Mouse (Mus musculus) right cerebral cortex, postnatal 14 days (tissue): ENCODE measurements around the gene Synpr.
"Not testable (repeated sequence)": the region's sequence is repeated elsewhere in the genome, so short reads cannot be mapped to it uniquely, and the experiment has no call there.

Source experiments
- DNase-seq: peaks from one replicate; pipeline ENCODE4 v3.0.0; 2022

The Synpr gene

DNA sequence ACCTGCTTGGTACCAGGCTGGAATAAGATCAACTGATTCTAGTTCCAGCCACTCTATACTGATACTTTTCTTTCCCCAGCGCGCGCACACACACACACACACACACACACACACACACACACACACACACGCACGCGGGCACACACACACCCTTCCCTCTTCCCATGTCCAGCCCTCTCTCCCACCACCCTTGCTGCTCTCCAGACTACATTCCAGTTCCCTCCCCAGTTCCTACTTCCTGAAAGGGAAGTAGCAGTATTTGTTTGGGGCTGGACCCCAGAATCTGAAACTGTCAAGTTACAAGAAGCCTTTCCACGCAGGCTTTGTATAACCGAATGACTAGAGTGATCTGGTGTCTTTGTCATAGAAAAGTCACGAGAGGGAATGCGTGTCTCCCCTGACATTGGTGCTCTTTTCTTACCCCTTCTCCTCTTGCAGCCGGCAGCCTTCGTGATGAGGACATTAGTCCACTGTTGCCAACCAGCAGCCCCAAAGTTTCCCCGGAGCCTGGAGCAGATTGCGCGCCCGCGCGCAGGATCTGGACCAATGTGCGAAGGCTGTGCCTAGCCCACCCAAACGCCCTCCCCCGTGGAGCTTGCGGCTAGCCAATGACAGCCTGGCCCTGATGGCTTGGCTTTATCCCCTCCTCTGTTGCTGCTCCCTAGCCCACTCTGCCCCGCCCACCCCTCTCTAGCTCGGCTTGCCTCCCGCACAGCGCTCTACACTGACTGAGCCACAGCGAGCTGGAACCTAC, at the start of gene Synpr:
Gene Synpr, plus strand, starts transcription at position 690 of the 754 bp plus-strand sequence.
- peak; percentile 71 for DNase-seq

DNA sequence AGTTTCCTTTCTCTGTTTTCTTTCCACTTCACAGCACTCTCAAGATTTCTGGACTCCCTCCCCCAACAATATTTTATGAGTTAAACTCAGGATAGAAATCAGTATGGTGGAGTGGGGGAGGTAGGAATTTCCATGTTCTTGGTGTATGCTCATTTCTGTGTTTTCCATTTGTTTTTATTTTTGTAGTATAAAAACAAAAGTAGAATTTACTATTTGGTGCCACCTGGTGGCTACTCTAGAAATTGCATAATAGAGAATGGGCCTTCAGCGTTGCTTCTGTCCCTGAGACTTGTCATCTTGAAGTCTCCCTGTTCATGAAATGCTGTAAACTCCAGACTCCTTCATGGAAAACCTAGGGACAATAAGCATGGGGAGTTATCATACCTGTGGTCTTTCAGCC, 47.7 kb upstream of the Synpr start:
- DNase-seq, result no peak

DNA sequence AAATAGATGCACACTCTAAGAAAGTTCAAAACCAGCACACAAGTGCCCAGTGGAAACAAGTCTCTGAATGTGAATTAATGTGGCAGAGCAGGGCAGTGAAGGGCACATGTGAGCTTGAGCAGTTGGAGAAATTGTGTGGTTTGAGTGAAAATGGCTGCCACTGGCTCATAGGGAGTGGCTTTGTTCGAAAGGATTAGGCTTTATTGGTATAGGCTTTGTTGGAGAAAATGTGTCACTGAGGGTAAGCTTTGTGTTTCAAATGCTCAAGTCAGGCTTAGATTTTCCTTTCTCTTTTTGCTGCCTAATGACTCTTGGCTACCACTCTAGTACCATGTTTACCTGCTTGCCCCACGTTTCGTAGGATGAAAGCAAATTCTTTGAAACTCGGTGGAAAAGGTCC, 37.1 kb upstream of the Synpr start:
- DNase-seq, result no peak

DNA sequence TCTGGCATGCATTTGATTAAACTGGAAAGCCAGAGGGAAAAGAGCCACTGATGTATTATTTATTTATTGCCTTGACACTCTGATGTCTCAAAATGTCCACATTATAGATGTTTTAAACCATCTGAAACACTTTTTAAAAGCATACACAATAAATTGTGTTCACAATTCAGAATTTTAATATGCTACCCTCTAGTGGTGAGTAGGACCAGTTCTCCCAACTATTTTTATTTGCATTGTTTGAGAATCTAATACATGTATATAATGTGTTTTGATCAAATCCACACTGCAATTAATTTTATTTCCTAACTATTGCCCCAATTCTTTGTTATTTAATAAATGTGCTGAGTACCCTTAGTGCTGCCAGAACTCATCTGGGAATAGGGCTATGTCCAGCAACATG, 35.2 kb upstream of the Synpr start:
- no peak for DNase-seq

DNA sequence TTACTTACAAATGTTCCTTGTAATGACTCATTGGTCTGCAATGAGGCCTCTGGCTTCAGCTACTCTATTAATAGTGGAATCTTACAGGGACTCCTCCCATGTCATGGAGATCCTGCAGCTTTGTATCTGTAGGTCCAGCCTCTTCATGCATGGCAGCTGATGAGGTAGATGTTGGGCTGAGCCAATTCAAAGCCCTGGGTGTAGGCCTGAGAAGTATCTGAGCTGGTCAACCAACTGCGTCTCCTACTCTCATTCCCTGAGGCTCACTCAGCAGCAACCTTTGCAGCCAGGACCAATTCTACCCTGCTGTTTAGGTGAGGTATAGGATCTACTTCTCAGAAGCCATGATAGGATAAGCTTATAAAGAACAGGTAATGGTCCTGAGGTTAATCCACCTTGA, 32.0 kb upstream of the Synpr start:
- no peak for DNase-seq

DNA sequence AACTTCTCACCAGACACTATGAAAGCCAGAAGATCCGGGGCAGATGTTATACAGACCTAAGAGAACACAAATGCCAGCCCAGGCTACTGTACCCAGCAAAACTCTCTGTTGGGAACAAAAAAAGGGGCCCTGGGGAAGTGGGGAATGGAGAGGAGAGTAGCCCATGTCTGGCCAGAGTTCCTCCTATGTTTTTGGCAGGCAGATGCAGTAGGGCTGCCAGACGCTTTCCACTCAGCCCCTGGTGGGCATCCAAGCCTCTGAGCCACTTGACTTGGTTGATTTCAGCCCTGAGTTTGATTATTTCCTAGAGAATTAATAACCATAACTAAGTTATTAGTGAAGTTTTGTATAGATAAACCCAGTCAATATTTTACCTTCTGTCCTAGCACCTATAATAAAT, 29.8 kb upstream of the Synpr start:
- DNase-seq, result not testable (repeated sequence)

DNA sequence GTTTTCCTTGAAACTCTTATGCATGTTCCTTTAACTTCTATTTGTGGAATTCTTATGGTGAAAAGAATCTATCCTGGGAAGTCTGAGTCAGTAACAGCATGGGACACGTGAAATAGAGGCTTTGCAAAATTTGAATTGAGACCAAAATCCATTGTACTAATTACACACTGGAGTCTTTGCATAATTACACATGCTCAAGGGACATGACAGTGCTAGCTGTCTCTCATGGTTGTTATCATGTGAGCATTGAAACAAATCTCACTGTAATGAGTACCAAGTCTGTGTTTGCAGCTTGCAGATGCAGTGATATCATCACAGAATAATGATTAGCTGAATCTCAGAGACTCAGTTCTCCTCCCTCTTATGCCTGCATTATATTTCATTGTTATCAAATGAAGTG, 22.2 kb upstream of the Synpr start:
- DNase-seq, result no peak

DNA sequence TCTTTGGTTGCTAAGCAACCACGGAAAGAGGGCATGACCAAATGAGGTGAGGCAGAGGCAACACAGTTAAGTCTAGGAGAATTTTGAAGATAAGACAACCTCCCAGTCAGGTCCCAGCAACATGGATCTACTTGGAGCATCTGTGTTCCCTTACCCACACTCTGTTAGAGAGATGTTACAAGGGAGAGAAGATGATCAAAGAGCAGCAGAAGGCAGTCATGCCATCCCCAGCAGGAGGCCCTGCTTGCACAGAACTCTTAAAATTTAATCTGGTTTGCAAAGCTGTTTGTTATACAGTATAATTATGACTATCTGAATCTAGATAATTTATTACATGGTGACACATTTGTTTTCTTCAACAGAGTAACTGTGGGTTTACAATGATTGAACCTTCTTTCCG, 18.2 kb upstream of the Synpr start:
- DNase-seq, result no peak

DNA sequence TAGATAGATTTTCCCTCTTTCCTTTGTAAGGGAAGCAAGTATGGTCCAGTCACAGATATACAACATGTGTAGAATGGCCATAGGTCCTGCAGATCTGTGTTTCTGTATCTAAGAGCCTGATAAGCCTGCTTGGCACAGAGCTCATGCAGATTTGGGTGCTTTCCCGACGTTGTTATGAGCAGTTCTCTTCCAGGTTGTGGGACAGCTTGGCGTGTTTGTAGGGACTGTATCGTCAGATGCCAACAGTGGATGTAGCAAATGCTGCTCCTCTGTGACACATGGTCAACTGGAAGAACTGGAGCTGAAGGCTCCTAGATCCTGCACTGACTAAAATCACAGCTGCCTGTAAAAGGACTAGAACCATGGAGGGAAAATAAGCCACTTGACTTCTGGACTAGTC, 17.4 kb upstream of the Synpr start:
- DNase-seq, result no peak

DNA sequence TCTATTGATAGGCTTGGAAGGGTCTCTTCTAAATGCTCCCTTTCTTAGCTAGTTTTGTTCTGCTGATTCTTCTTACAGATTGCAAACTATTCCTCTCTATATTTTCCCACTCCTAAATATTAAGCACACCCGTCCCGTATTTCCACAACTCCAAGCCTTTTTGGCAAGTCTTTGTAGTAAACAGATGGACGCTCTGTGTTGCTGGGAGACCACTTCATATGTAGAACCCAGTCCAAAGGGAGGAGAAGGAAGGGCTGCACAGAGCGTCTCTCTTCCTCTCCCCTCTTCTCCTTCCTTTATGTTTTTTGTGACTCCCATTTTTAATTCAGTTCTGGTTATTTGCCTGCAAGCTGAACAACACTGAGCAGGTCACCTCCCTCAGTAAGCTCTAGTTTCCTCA, 1.4 kb upstream of the Synpr start:
- no peak for DNase-seq

DNA sequence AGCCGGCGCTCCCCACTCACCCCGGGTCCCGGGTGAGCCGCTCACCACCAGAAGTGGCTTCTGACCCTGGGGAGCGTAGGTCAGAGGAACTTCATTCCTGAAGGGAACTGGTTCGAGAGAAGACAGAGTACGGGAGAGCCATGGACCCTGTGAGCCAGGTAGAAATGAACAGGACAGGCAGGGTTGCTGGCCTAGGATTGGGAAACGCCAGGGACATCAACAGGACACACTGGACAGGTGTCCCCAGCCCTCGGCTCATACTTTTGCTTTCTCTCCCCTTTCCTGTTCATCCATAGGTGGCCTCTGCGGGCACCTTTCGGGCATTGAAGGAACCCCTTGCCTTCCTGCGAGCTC, 242 bp downstream of the Synpr start:
- DNase-seq, result no peak

DNA sequence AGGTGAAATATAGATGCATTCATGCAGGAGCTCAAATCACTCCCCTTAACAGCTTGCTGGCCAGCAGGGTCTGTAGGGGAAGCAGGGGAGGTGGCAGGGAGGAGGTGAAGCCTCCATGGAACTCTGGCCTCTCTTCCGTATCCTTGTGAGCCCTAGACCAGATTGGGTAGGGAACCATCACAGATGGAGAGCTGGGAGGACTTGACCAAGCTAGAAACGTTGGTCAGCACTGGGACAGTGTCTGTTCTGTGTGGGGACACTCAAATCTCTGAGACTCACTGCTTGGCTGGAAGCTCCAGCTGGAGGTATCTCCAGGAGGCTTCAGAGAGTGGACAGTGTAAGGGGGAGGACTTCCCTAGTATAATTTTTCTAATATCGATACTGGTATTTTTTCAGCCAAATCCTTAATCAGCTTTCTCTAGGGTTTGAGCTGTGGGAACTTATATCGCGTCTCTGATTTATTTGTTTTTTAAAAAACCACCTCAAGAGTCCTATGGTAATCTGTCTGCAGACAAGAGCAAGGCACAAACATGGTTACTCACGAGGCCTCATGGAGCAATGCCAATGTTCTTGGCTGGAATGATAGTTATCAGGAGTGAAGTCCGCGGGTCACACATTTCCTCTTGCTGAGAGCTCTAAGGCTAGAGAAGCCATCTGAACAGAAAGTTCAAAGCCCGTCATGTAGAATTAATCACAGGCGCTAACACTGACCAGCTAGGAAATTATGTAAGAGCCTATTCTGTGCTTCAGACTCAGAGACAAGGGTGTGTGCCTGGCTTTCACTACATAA, 956 bp downstream of the Synpr start:
- no peak for DNase-seq

DNA sequence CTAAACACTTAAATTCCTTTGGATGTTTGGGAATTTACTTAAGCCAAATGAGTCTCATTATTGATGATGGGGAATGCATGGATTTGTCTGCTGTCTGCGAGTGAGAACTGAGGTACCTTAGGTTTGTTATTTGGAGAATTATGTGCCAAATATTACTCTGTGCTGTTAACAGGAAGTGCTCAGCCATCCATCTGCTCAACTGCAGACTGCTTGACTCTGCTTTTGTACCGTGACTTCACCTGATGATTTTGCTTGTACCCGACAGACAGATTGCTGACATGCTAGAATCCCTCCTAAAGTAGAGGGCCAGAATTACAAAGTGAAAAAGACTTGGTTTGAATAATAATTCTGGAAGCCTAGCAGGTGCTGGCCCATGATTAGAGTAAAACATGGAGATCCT, 9.6 kb downstream of the Synpr start:
- DNase-seq, result no peak

DNA sequence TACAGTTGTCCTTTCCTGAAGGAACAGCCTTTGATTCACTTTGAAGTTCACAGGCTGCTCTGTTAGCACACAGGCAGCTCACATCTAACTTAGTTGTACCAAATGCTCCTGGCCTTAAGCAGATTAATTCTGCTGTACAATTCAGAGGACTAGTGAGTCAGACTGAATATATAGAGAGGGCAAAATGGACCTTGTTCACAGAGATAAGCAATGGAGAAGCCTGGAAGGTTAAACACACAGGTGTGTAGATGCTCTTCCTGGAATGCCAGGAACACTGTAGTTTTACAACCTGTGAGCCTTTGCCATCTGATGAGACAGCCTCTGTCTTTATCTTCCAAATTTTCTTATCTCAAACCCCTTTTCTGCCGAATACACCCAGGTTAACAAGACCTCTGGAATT, 29.7 kb downstream of the Synpr start:
- DNase-seq, result no peak

DNA sequence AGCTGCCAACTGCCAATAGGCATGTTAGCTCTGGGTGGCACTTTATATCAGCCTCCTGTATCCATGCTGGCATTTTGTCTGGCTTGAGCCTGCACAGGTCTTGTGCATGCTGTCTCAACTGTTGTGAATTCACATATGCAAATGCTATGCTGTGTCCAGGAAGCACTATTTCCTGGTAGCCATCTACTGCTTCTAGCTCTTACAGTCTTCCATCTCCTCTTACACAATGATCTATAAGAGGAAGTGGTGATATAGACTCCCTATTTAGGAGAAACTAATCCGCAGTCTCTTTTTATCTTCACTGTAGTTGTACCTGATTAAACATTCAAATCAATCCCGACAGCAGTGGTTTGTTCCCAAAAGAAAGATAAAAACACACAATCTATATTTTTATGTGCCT, 43.9 kb downstream of the Synpr start:
- no peak for DNase-seq

DNA sequence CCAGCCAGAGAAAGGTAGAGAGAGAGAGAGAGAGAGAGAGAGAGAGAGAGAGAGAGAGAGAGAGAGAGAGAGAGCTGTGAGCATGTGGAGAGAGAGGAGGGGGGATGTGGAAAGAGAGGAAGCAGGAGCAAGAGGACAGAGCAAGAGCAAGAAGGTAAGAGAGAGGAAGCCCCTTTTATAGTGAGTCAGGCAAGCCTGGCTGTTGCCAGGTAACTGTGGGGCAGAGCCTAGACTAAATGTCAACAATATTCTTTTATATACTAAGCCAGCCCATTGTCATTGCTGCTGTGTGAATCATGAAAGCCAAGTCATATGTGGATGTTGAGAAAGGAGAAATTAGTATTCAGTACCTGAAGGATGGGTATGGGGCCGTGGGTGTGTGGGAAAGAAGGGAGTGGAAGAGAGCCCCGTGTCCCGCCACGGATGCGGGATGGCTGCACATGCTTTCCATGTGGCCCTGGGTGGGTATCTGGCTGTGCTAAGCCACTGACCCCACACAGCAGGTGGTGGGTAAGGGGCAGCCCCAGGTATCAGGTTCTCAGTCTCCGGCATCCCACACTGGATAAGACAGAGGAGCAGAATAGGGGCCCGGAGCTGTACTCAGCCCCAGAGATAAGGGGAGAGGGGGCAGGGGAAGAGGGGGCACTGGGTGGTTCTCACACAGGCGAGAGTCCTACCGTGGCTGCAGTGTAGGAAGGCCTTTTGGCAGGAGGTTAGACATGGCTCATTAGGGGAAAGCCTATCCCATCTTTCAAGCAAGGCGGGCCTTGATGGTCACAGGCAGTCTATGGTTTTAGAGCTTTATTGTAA, 48.1 kb downstream of the Synpr start:
- DNase-seq, result no peak

DNA sequence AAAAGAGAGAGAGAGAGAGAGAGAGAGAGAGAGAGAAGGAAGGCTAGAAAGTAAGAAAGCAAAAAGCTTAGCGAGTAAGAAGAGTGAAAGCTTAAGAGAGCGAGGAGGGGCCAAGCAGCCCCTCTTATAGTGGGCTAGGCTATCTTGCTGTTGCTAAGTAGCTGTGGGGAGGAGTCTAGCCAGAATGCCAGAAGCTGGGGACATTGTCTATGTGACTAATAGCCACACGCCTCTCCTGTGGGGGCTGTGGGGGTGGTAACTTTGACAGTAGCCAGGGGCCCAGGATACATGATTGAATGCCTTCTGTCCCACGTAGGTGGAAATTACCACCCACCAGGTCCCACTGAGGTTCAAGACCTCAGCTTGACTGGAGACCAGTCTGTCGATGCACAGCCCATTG, 48.8 kb downstream of the Synpr start:
- DNase-seq, result no peak

DNA sequence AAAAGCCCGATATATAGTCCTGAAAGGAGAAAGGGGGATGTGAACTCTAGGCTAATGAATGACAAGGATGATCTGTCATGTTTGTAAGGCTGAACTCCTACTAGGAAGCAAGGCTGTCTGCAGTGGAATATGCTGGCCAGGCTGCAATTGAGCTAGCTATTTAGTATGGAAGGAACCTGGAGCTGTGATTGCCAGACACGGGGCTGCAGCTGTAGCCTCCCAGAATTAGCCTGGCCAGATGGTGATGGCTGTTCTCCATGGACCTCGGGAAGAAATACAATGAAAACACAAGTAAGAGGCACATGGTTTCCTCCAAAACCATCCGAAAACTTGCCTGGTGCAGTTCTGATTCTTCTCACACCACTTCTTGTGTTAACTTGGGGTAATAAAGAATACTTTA, 51.6 kb downstream of the Synpr start:
- no peak for DNase-seq

DNA sequence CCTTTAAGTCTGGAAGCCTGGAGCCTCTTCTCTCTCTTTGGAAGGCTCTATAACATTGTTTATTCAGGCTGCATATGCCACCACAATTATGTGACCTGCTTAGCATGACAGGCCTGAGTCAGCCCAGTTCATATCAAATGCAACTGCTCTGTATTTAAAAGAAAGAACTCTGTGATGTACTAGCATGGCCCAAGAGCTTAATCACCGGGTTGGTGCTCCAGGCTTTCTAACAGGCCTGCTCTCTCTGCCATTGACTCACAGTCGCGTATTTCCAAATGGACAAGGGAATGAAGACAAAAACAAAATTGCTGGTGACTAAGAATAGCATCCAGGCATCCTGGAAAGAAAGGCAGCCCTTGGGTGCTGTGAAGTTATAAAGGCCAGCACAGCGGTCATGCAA, 56.1 kb downstream of the Synpr start:
- no peak for DNase-seq

DNA sequence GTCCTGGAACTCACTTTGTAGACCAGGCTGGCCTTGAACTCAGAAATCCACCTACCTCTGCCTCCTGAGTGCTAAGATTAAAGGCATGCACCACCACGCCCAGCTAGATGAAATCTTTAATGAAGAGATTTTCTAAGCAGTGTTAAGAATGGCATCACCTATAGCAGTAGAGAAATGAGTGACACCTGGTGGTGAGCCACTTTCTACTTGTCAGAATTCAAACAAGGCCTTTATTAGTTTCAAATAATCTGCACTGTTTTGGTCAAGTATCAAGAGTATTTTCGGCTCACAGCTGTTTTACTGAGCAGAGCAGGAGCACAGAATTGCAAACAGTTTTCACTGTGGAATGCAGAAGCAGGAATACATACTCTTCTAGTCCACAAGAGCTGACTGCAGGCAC, 59.7 kb downstream of the Synpr start:
- no peak for DNase-seq

DNA sequence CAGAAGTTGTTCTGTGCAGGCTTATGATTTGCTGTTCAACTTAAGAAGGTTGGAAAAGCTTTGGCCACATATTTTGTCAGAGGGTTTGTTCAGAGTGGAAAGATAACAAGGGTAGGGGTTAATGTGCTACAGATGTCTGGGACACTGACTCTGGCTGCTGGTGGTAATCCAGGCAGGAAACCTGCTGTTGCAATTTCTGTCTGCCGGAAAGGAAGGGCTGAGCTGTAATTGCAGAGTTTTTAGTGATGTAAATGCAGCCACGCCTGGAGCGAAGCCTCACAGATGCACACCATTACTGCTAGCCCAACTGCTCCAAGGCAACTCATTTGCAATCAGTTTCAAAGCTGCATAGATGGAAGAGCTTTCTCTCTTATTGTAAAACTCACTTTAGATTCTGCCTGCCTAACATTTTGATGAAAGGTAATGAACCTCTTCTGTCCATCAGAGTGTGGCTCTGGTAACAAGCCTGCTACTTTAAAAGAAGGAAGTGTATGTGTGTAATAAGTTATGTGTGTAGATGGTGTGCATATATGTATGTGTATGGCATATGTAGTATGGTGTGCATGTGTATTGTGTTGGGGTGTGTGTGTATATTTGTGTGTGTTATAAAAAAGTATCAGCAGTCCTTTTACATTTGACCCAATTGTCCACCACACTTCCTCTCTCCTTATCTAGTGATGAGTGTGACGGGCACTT, 64.7 kb downstream of the Synpr start:
- no peak for DNase-seq

DNA sequence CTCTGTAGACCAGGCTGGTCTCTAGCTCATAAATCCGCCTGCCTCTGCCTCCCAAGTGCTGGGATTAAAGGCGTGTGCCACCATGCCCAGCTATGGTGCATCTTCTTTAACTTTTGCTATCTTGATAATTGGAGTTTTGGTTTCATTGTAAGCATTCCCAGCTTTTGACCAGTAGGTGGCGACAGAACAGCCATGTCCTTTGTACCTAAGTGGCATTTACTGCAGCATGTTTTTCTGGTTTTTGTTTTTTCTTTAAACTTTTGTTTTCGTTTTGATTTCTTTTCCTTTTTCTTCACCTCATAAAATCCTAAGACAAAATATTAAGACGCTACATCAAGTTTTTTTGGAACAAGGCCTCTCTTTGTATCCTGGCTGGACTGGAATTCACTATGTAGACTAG, 69.6 kb downstream of the Synpr start:
- no peak for DNase-seq
